Mouse (Mus musculus) forelimb bud, embryonic 11.5 days (tissue): ENCODE measurements around the gene Rcl1.

Source experiments
- DNase-seq: peaks from one replicate; pipeline ENCODE4 v3.0.0-alpha.2; 2012; ENCODE audit warnings: low read depth, low spot score

Gene Rcl1

GRCm38 (mm10) chr19:29113746-29114649 is 12.8 kb downstream of the Rcl1 start:
- no peak for DNase-seq

- DNase-seq, result no peak
Measured at GRCm38 (mm10) chr19:29116796-29117195, 15.6 kb downstream of the Rcl1 start.

DNA sequence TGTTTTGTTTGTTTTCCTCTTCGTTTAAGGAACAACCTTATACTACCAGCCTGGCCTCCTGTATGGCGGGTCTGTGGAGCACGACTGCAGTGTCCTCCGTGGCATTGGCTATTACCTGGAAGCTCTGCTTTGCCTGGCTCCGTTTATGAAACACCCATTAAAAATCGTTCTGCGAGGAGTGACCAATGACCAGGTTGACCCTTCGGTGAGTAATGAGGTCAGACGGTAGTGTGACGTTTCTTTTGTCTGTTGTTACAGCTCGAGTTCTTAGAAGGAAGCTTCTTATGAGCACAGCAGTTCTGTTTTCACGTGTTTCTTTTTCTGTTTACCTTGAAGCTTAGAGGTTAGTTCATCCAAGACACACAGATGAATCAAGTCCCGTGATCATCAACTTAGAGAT is 17.0 kb downstream of the Rcl1 start:
- DNase-seq, result no peak

DNA sequence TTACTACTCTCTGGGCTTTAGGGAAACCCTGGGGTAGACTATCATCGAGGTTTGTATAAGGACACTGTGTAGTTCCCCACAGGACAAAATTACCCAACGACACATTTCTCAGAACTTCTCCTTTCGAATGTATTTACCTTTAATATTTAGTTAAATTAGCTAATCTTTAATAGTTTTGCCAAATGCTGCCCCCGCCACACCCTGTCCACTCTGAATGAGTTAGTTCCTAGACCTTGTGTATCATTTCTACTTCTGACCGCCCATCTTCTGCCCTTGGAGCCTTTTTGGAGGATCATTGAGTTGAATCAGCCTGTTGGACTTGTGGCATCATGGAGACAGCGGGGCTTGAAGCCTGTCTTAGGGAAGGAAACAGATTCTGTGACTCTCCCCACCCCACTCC is 19.1 kb downstream of the Rcl1 start:
- DNase-seq, result no peak

DNA sequence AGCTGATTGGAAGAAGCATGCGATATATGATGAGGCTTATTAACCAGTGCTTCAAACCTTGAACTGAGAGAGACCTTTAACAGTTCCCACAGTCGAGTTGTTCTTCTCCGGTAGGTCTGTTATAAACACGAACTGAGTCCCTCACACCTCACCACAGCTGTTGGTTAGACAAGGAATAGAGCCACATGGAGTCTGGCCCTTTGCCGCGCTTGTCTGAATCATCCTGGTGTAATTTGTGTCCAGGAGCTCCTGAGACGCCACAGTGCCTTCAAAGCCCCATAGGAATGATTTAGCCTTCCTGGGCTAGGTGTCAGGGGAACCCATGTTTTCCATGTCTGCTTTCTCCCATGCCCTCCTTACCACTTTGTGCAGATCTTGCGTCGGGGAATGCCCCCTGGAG is 20.2 kb downstream of the Rcl1 start:
- no peak for DNase-seq

DNA sequence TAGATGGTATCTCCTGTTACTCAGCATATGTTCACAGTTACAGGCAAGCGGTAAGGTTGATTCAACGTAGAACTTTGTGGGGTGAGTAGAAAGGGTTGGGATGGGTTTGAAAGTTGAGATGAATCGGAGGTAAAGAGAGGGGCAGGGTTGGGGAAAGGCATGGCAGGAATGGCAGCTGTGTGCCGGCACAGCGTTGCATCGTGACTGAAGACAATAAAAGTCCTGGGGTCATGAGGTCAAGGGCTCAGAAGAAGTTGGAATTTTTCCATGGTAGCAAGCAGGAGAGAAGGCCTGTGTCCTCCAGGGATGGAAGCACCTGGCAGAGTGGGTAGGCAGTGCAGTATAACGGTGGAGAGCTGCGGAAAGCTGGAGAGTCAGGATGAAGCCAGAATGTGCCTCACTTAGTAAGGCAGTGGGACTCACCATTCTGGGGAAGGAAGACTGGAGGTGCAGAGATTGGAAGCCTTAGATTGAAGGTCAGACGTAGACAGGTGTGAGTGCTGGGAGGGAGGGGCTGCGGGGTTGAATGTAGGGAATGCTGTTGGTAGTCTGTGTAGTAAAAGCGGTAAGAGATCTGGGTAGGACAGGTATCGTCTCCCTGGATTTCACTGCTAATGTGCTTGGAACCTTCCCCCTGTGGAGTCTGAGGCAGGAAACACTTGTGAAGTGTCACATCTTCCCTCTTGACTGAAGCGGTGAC is 23.9 kb downstream of the Rcl1 start:
- no peak for DNase-seq

- no peak for DNase-seq
Measured at GRCm38 (mm10) chr19:29126347-29127015, 25.3 kb downstream of the Rcl1 start.

- no peak for DNase-seq
Measured at GRCm38 (mm10) chr19:29127331-29127730, 26.2 kb downstream of the Rcl1 start.

DNA sequence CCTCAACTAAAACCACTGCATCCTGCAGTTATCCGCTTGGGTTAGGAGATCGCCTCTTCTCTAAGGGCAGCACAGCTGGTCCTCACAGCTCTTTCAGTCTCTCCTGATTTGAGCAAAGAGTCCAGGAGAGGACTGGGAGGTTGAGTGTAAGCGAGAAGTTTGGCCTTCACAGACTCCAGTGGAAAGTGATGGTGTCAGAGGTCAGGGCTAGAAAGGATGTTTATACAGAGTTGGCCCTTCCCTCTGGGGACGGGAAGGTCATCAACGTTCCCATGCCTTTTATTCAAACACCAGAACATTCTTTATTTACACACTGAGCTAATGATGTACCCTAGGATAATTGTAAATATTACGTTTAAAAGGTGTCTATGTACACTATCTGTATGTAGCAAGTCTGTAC is 27.0 kb downstream of the Rcl1 start:
- DNase-seq, result no peak

GRCm38 (mm10) chr19:29129551-29129950 is 28.4 kb downstream of the Rcl1 start:
- DNase-seq, result no peak

DNA sequence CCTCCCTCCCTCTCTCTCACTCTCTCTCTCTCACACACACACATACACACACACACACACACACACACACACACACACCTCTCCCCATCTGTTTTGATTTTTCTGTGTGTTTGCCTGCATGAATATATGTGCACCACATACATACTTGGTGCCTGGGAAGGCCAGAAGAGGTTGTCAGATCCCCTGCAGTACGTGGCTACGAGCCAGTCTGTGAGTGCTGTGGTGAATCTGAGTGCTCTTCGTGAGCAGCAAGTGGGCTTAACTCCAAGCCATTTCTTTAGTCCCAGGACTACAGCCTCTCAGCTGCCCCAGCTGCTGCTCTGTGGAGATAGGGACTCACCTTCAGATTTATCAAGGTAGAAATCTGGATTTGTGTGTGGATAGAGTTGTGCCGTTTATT is 30.0 kb downstream of the Rcl1 start:
- DNase-seq, result no peak

GRCm38 (mm10) chr19:29134293-29134692 is 33.1 kb downstream of the Rcl1 start:
- DNase-seq, result no peak

DNA sequence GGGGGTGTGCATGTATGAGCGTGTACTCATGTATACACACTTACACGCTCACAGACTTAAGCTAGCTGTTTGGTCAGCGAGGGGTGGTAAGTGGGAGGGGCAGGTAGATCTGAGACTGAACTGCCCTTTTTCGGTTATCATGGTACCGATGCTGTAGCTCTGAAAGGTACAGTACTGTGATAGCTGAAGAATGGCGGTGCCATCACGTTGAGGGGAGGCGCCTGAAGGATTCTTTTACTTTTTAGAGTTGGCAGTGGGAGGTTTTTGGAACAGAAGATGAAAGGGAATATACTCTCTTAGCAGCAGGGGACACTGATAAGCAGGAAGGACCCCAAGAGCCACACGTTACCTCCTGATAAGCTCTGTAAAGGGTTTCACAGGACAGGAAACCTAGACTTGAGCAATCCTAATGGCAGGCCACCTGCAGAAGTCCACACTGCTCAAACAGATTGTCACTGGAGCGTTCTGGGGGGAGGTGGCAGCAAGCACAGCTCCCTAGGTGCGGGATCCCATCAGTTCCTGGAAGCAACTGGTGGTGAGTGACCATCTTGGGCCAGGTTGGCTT is 34.1 kb downstream of the Rcl1 start:
- no peak for DNase-seq

- no peak for DNase-seq
Measured at GRCm38 (mm10) chr19:29138546-29139270, 37.5 kb downstream of the Rcl1 start.

DNA sequence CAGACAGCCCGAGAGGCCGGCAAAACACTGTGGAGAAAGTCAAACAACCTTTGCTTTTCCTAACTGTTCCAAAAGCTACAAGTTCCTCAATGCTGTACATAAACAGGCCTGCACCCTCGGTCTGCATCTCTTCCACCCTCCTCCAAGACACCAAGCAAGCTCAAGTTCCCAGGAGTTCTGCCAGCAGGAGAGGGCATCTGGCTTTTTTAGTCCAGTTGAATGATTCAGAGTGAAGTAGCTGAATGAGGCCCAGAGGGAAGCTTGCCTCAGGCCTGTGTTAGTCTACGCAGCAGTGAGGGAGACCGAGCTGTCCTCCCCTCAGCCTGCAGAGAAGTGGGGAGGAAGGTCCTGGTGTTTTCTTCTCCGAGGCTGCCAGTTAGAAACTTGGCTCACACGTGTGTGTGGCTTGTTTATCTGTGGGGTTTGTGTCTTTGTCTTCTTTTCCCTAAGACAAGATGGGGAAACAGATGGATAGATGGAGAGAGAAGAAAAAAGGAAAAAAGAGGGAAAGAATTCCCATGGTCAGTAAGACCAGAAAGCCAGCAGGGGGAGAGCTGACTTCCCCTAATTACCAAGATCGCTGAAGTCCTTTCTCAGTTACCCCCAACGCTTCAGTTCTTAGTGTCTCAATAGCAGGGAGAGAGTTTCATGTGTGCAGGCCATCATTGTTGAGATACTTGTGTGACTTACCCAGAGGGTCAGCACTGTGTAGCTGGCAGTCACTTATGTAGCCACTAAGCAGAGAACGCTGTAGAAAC is 38.7 kb downstream of the Rcl1 start:
- no peak for DNase-seq

DNA sequence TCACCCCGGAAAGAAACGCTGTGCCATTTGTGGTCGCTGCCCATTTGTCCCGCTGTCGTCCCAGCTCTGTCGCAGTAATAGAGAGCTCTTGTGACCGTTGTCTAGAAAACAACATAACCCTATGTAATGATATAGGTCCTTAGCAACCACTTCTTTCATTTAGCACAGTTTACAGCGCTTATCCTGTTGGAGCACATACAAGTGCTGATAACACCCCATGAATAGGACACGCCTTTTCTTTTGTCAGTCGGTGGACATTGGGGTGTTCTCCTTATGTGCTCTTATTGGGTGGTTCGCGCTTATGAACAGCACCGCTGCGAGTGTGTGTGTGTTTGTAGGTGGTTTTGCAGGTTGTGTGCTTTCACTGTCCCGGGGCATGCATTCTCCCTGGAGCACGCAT is 39.8 kb downstream of the Rcl1 start:
- no peak for DNase-seq

- no peak for DNase-seq
Measured at GRCm38 (mm10) chr19:29142307-29142706, 41.1 kb downstream of the Rcl1 start.

DNA sequence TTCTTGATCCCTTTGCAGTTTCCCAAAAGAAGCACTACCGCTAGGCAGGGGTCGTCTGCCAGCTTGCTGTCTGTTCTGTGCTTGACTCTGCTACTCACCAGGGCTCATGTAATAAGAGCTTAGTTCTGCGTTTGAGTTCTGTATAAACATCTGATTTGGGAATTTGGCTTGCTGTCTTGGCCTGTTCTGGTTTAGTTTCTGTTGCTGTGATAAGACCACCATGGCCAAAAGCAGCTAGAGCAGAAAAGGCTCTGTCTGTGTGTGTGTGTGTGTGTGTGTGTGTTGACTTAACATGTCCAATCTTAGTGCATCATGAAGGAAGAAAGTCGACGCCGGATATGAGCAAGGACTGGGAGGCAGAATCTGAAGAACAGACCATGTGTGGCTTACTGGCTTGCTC is 44.2 kb downstream of the Rcl1 start:
- no peak for DNase-seq

- DNase-seq, result no peak
Measured at GRCm38 (mm10) chr19:29146820-29147219, 45.6 kb downstream of the Rcl1 start.

GRCm38 (mm10) chr19:29149583-29149982 is 48.4 kb downstream of the Rcl1 start:
- DNase-seq, result no peak

DNA sequence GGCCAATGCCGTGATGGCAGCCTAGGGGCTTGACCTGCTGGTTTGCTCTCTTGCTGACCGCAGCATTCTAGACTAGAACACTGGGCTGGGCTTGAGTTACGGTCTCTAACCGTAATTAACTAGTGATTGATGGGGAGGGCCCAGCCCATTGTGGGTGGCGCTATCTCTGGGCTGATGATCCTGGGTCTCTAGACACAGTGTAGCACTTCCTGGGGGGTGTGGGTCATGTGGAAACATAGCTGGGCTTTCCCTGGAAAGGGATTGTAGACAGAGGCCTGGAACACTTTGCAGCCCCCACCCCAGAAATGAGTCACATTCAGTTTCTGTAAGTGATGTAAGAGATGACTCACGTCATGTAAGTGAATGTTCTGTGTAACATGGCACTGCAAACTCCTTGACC is 48.9 kb downstream of the Rcl1 start:
- no peak for DNase-seq
